ENCODE assay signal across 11 mouse cellular contexts in the genomic region with DNA sequence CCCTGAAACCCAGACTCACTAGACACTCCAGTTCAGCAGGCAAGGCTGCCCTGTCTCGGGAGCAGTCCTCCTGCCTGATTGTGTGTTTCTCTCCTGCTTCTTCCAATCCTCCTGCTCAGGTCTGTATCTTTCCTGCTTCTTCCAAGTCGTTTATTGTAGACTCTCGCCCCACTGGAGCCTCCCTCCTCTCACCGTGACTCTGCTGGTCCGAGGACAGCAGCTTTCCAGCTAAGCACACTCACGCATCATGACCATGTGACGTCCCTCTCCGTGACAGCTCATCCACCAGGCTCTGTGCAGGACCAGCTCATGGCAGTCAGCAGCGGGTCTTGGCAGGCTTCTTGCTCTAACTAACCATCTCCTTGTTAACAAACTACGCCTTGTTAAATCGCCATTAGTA. TPM values are rescaled to one million over a fixed set of nuclear protein-coding genes. Genes with fewer than 3 reads are reported as not detected.
DNase-seq lines count a peak whose midpoint lies in the region; ATAC-seq lines count a peak whose summit lies in the region.
"Had no signal": no experiment of that assay in that cellular context is flagged by ENCODE, and none has a peak within 500 bp of the region (broad histone marks: within the 10 kb centered on the region; RNA-seq: fewer than 3 reads in every experiment).

No protein-coding gene starts in this region.

- DNase-seq in frontal cortex, postnatal 36 days (ENCODE audit: low spot score in 2 of 2): peak; percentile 31 to 41
- DNase-seq in frontal cortex, postnatal 10 days (ENCODE audit: low spot score in 2 of 2): no peak
- DNase-seq in lung, postnatal 10 days: no peak
- peak; percentile 40 to 52 for DNase-seq in cerebellum, postnatal 36 days
- peak; percentile 35 for DNase-seq in right cerebral cortex, postnatal 14 days
- DNase-seq in testis, postnatal 10 days (ENCODE audit: low spot score): no peak
- DNase-seq: heart, adult 2 months; kidney, postnatal 14 days; liver, embryonic 13.5 days had no signal

- H3K9me3 ChIP-seq in lung, embryonic 15.5 days: no peaks in the 10 kb centered on the region
- no peaks in the 10 kb centered on the region for H3K9me3 ChIP-seq in intestine, embryonic 15.5 days
- H3K9me3 ChIP-seq: liver, embryonic 13.5 days had no signal

- no peak overlapping the region for H3K4me3 ChIP-seq in lung, embryonic 15.5 days
- no peak overlapping the region for H3K4me3 ChIP-seq in intestine, embryonic 15.5 days (replicated peaks)
- H3K4me3 ChIP-seq: heart, adult 2 months; liver, embryonic 13.5 days had no signal

- H3K4me1 ChIP-seq in lung, embryonic 15.5 days: peaks cover 5% of the 10 kb centered on the region; the same call in 1 of the 2 replicates
- H3K4me1 ChIP-seq in intestine, embryonic 15.5 days (replicated peaks): no peaks in the 10 kb centered on the region
- H3K4me1 ChIP-seq: liver, embryonic 13.5 days had no signal

- no peaks in the 10 kb centered on the region for H3K36me3 ChIP-seq in lung, embryonic 15.5 days
- no peaks in the 10 kb centered on the region for H3K36me3 ChIP-seq in intestine, embryonic 15.5 days
- H3K36me3 ChIP-seq: liver, embryonic 13.5 days had no signal

- WGBS in lung, embryonic 15.5 days: 37% methylated on average over 11 of the region's 11 CpGs
- WGBS in intestine, embryonic 15.5 days: 54% methylated on average over 11 of the region's 11 CpGs

- no peak overlapping the region for H3K27ac ChIP-seq in lung, embryonic 15.5 days
- H3K27ac ChIP-seq in intestine, embryonic 15.5 days: no peak overlapping the region
- H3K27ac ChIP-seq: heart, adult 2 months; liver, embryonic 13.5 days had no signal

- H3K4me2 ChIP-seq in lung, embryonic 15.5 days: no peak overlapping the region; the same call in 1 of the 2 replicates
- H3K4me2 ChIP-seq in intestine, embryonic 15.5 days (replicated peaks): no peak overlapping the region
- H3K4me2 ChIP-seq: liver, embryonic 13.5 days had no signal

- no peak overlapping the region for H3K9ac ChIP-seq in lung, embryonic 15.5 days
- H3K9ac ChIP-seq in intestine, embryonic 15.5 days: no peak overlapping the region
- H3K9ac ChIP-seq: liver, embryonic 13.5 days had no signal

- peak; percentile 31; the same call in 1 of the 2 replicates for ATAC-seq in lung, embryonic 15.5 days (ENCODE audit: borderline replicate concordance, extremely low read depth, low FRiP score, low TSS enrichment)
- no peak for ATAC-seq in intestine, embryonic 15.5 days

- no peaks in the 10 kb centered on the region for H3K27me3 ChIP-seq in lung, embryonic 15.5 days
- H3K27me3 ChIP-seq in intestine, embryonic 15.5 days (replicated peaks): no peaks in the 10 kb centered on the region
- H3K27me3 ChIP-seq: liver, embryonic 13.5 days had no signal

RNA-seq across cellular contexts. Expression of gene Slc3a1, which starts 5.9 kb away (rescaled TPM):
- polyA plus RNA-seq in lung, embryonic 15.5 days (2015; fragmentation: Nextera tagmentation; extraction: Ambion mirVana): 0.14 and 0.29 TPM in 2 replicates
- polyA plus RNA-seq in intestine, embryonic 15.5 days (2015; fragmentation: Nextera tagmentation; extraction: Ambion mirVana): 25.5 and 36.8 TPM in 2 replicates

RNA-seq across cellular contexts. Expression of gene Prepl, which starts 56.0 kb away (rescaled TPM):
- polyA plus RNA-seq in lung, embryonic 15.5 days (2015; fragmentation: Nextera tagmentation; extraction: Ambion mirVana): 21.7 and 23.8 TPM in 2 replicates
- 26.1 and 26.6 TPM in 2 replicates for polyA plus RNA-seq in intestine, embryonic 15.5 days (2015; fragmentation: Nextera tagmentation; extraction: Ambion mirVana)

RNA-seq across cellular contexts. Expression of gene Camkmt, which starts 56.3 kb away (rescaled TPM):
- polyA plus RNA-seq in lung, embryonic 15.5 days (2015; fragmentation: Nextera tagmentation; extraction: Ambion mirVana): 11.4 and 12.4 TPM in 2 replicates
- polyA plus RNA-seq in intestine, embryonic 15.5 days (2015; fragmentation: Nextera tagmentation; extraction: Ambion mirVana): 14.8 and 17.4 TPM in 2 replicates

Comparison
In these comparisons a context has a peak if more than half of its experiments do, and no peak if none do; other contexts are left out.
1. DNase-seq: peak in frontal cortex, postnatal 36 days (2 of 2), cerebellum, postnatal 36 days (2 of 2) and right cerebral cortex, postnatal 14 days (single experiment); none in frontal cortex, postnatal 10 days (0 of 2), lung, postnatal 10 days (single experiment) and testis, postnatal 10 days (single experiment).
2. RNA of gene Slc3a1, which starts 5.9 kb away (polyA plus RNA-seq): 25.5 to 36.8 TPM in intestine, embryonic 15.5 days; 0.14 to 0.29 TPM in lung, embryonic 15.5 days; every median in the first group is over 10 times any median in the second.